Mouse (Mus musculus) forebrain, embryonic 12.5 days (tissue): ENCODE results near the gene Ndufs7. TPM values are rescaled to one million over a fixed set of nuclear protein-coding genes. Genes with fewer than 3 reads are reported as not detected.

ENCODE experiments used
- ATAC-seq: fragments of 200-750 bp; cut with Nextera tagmentation; 2 replicates; pipeline ENCODE4 v1.8.0; 2017; ENCODE audit warnings: moderate TSS enrichment; ENCODE audit not compliant: low FRiP score
- H3K27ac ChIP-seq: fragments of 300-500 bp; sonication (generic); 2 replicates; pipeline ENCODE4 v1.5.1; 2016; ENCODE audit warnings: mild to moderate bottlenecking
- H3K27me3 ChIP-seq: fragments of 300-500 bp; sonication (generic); 2 replicates; pipeline ENCODE4 v1.6.1; 2016; ENCODE audit warnings: mild to moderate bottlenecking
- H3K36me3 ChIP-seq: fragments of 300-500 bp; sonication (generic); replicated peaks from 2 replicates; pipeline ENCODE4 v1.6.1; 2016; ENCODE audit warnings: mild to moderate bottlenecking
- H3K4me1 ChIP-seq: fragments of 300-500 bp; sonication (generic); 2 replicates; pipeline ENCODE4 v1.6.1; 2016
- H3K4me2 ChIP-seq: fragments of 300-500 bp; sonication (generic); 2 replicates; pipeline ENCODE4 v1.6.1; 2016; ENCODE audit warnings: mild to moderate bottlenecking, moderate library complexity
- H3K4me3 ChIP-seq: fragments of 300-500 bp; sonication (generic); replicated peaks from 2 replicates; pipeline ENCODE4 v1.5.1; 2016; ENCODE audit warnings: mild to moderate bottlenecking
- H3K9ac ChIP-seq: fragments of 300-500 bp; sonication (generic); 2 replicates; pipeline ENCODE4 v1.6.1; 2016; ENCODE audit warnings: mild to moderate bottlenecking
- H3K9me3 ChIP-seq: fragments of 300-500 bp; sonication (generic); 2 replicates; pipeline ENCODE4 v1.6.1; 2016
- WGBS: fragments of 180-500 bp; shearing (Covaris S2); methylation state at CpG from one replicate; pipeline ENCODE4 v1.1.7; 2016; 5-methylcytosine and 5-hydroxymethylcytosine counted together
- microRNA-seq: library from miRNA; unstranded; fragments of <30 nt; microRNA quantifications from one replicate; pipeline ENCODE4, GENCODE M21; 2017
- polyA plus RNA-seq: library from polyadenylated mRNA; unstranded; fragments of >200 nt; fragmentation: Nextera tagmentation; extraction: Ambion mirVana; gene quantifications from 2 replicates; pipeline ENCODE4 v1.2.1, GENCODE M21; 2016

The Ndufs7 gene
- polyA plus RNA-seq, 1 experiment from 2014 or later, result 216 TPM

DNA sequence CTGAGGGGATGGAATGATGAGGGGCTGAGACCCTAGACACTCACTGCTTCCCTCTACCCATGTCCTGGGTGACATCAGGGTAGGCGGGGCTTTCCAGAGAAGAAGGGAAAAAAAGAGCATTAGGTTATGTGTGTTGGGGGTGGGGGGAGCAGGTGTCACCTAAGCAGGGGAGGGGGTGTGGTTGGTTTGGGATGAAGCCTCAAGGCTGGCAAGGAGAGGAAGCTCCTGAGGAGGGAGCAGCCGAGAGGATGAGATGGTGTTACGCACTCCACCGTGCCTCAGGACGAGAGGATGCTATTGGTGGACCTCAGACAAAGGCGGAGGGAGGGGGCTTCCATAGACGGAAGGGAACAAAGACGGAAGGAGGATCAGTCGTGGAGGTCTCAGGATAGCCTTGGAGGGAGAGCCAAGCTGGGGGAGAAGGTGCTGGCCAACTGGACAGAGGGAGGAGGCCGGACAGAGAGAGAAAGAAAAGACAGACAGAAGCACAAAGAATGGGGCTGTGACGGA is 51.8 kb downstream of the Ndufs7 start:
- H3K4me2 ChIP-seq, result peak overlapping the region; percentile 82
- peak; percentile 81 for ATAC-seq
- H3K9me3 ChIP-seq, result no peaks in the 10 kb centered on the region
- peaks cover 85% of the 10 kb centered on the region for H3K4me1 ChIP-seq
- H3K27me3 ChIP-seq, result peaks cover 18% of the 10 kb centered on the region; the same call in 1 of the 2 replicates
- peak overlapping the region; percentile 95 for H3K27ac ChIP-seq
- peak overlapping the region; percentile 94 for H3K9ac ChIP-seq
- peak overlapping the region; percentile 60 for H3K4me3 ChIP-seq
- peaks cover 35% of the 10 kb centered on the region for H3K36me3 ChIP-seq
- 8% methylated on average over 11 of the region's 11 CpGs for WGBS

GRCm38 (mm10) chr10:80301256-80302081 is 52.5 kb downstream of the Ndufs7 start:
- Histone ChIP-seq H3K4me2 (peak overlapping the region; percentile 82), H3K27ac (peak overlapping the region; percentile 95), H3K9ac (peak overlapping the region; percentile 94), H3K4me1 (peaks cover 81% of the 10 kb centered on the region), H3K36me3 (peaks cover 42% of the 10 kb centered on the region), H3K4me3 (peak overlapping the region; percentile 60), H3K27me3 (peaks cover 18% of the 10 kb centered on the region; the same call in 1 of the 2 replicates), H3K9me3 (no peaks in the 10 kb centered on the region)
- WGBS, result 78% methylated on average over 10 of the region's 10 CpGs
- no peak for ATAC-seq

- WGBS, result 69% methylated on average over 5 of the region's 5 CpGs
- peak overlapping the region; percentile 60 for H3K4me3 ChIP-seq
- no peaks in the 10 kb centered on the region for H3K9me3 ChIP-seq
- peaks cover 18% of the 10 kb centered on the region; the same call in 1 of the 2 replicates for H3K27me3 ChIP-seq
- ATAC-seq, result no peak
- peak overlapping the region; percentile 82 for H3K4me2 ChIP-seq
- peaks cover 75% of the 10 kb centered on the region for H3K4me1 ChIP-seq
- peaks cover 47% of the 10 kb centered on the region for H3K36me3 ChIP-seq
- H3K9ac ChIP-seq, result peak overlapping the region; percentile 94
- H3K27ac ChIP-seq, result peak overlapping the region; percentile 50; the same call in 1 of the 2 replicates
Observed at GRCm38 (mm10) chr10:80302082-80302355, 53.1 kb downstream of the Ndufs7 start.

DNA sequence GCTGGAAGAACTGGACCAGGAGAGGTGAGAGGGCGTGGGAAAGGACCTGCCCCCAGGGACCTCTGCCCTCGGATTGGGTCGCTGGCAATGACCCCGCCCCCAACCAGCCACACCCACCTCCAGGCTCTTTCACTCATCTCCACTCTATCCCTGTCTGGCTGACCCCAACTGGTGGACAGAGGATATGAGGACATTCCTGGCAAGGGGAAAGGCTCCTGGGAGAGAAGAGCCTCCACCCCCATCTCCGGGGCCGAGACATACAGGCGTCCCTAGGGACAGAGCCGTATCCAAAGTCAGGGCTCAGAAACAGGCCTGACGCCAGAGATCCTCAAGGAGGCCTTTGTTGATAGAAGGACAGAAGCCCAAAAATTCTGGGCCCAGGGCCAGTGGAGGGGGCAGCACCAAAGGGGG is 53.6 kb downstream of the Ndufs7 start:
- H3K27ac ChIP-seq, result peak overlapping the region; percentile 50; the same call in 1 of the 2 replicates
- H3K36me3 ChIP-seq, result peaks cover 52% of the 10 kb centered on the region
- WGBS, result 19% methylated on average over 9 of the region's 9 CpGs
- peak overlapping the region; percentile 82 for H3K4me2 ChIP-seq
- H3K9me3 ChIP-seq, result no peaks in the 10 kb centered on the region
- peaks cover 70% of the 10 kb centered on the region for H3K4me1 ChIP-seq
- H3K27me3 ChIP-seq, result peaks cover 18% of the 10 kb centered on the region; the same call in 1 of the 2 replicates
- no peak for ATAC-seq
- peak overlapping the region; percentile 94 for H3K9ac ChIP-seq
- H3K4me3 ChIP-seq, result peak overlapping the region; percentile 60

- no peaks in the 10 kb centered on the region for H3K9me3 ChIP-seq
- peaks cover 55% of the 10 kb centered on the region for H3K4me1 ChIP-seq
- peaks cover 18% of the 10 kb centered on the region; the same call in 1 of the 2 replicates for H3K27me3 ChIP-seq
- peak overlapping the region; percentile 10; the same call in 1 of the 2 replicates for H3K4me3 ChIP-seq
- H3K36me3 ChIP-seq, result peaks cover 72% of the 10 kb centered on the region
- H3K27ac ChIP-seq, result no peak overlapping the region
- H3K4me2 ChIP-seq, result peak overlapping the region; percentile 24
- ATAC-seq, result no peak
- 0 out of 2 replicates have a peak overlapping the region, but pooled peaks have one; percentile 7 for H3K9ac ChIP-seq
- WGBS, result 36% methylated on average over 12 of the region's 12 CpGs
Observed at GRCm38 (mm10) chr10:80304458-80304857, 55.5 kb downstream of the Ndufs7 start.

DNA sequence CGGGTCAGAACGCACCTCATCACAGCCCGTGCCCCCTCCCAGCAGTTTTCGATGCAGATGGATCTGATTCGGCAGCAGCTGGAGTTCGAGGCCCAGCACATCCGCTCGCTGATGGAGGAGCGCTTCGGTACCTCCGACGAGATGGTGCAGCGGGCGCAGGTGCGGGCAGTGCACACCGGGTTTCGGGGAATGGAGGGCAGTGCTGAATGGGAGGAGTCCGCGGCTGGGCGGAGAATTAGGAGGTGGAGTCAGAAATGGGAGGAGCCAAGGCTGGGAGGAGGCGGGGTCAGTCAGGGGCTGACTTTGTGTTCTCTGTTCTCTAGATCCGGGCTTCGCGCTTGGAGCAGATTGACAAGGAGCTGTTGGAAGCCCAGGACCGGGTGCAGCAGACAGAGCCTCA is 55.9 kb downstream of the Ndufs7 start:
- Histone ChIP-seq H3K4me2 (peak overlapping the region; percentile 24), H3K4me3 (peak overlapping the region; percentile 10; the same call in 1 of the 2 replicates), H3K9me3 (no peaks in the 10 kb centered on the region), H3K9ac (0 out of 2 replicates have a peak overlapping the region, but pooled peaks have one; percentile 7), H3K27me3 (peaks cover 18% of the 10 kb centered on the region; the same call in 1 of the 2 replicates), H3K27ac (no peak overlapping the region), H3K36me3 (peaks cover 76% of the 10 kb centered on the region), H3K4me1 (peaks cover 51% of the 10 kb centered on the region)
- ATAC-seq, result no peak
- WGBS, result 32% methylated on average over 25 of the region's 25 CpGs

Small RNAs within 50 kb of the gene (microRNA-seq; reads per million reads assigned to microRNA genes)
- 0.97 reads per million for gene Mir6911

Other genes with a start within 250 kb of the Ndufs7 start
- 3.4 and 3.6 TPM in 2 replicates for gene Arhgap45, start 232.5 kb upstream of the Ndufs7 start, polyA plus RNA-seq
- gene Polr2e, start 209.3 kb upstream of the Ndufs7 start, polyA plus RNA-seq, result 183 and 184 TPM in 2 replicates
- 434 and 458 TPM in 2 replicates for gene Gpx4, start 202.0 kb upstream of the Ndufs7 start, polyA plus RNA-seq
- gene Sbno2, start 143.6 kb upstream of the Ndufs7 start, polyA plus RNA-seq, result 14.8 and 16.4 TPM in 2 replicates
- 20.8 and 23.2 TPM in 2 replicates for gene Stk11, start 133.3 kb upstream of the Ndufs7 start, polyA plus RNA-seq
- gene Atp5d, start 110.5 kb upstream of the Ndufs7 start, polyA plus RNA-seq, result 405 and 428 TPM in 2 replicates
- 13.2 and 13.8 TPM in 2 replicates for gene Cbarp, start 108.3 kb upstream of the Ndufs7 start, polyA plus RNA-seq
- 45.0 and 50.3 TPM in 2 replicates for gene Midn, start 100.8 kb upstream of the Ndufs7 start, polyA plus RNA-seq
- gene Cirbp, start 83.1 kb upstream of the Ndufs7 start, polyA plus RNA-seq, result 224 and 240 TPM in 2 replicates
- 11.1 and 11.6 TPM in 2 replicates for gene 1600002K03Rik, start 76.2 kb upstream of the Ndufs7 start, polyA plus RNA-seq
- gene Efna2, start 69.6 kb upstream of the Ndufs7 start, polyA plus RNA-seq, result 36.4 and 48.9 TPM in 2 replicates
- gene Mum1, start 22.7 kb upstream of the Ndufs7 start, polyA plus RNA-seq, result 55.5 and 58.4 TPM in 2 replicates
- 15.9 and 19.0 TPM in 2 replicates for gene Gamt, start 11.9 kb downstream of the Ndufs7 start, polyA plus RNA-seq
- gene Dazap1, start 12.4 kb downstream of the Ndufs7 start, polyA plus RNA-seq, result 65.1 and 69.7 TPM in 2 replicates
- 708 and 760 TPM in 2 replicates for gene Rps15, start 43.3 kb downstream of the Ndufs7 start, polyA plus RNA-seq
- gene Apc2, start 46.9 kb downstream of the Ndufs7 start, polyA plus RNA-seq, result 144 and 165 TPM in 2 replicates
- gene 2310011J03Rik, start 71.4 kb downstream of the Ndufs7 start, polyA plus RNA-seq, result 42.6 and 44.4 TPM in 2 replicates
- gene Pcsk4, start 80.4 kb downstream of the Ndufs7 start, polyA plus RNA-seq, result 3.7 and 3.8 TPM in 2 replicates
- gene Reep6, start 80.8 kb downstream of the Ndufs7 start, polyA plus RNA-seq, result 4.1 and 4.4 TPM in 2 replicates
- 0.17 and 0.55 TPM in 2 replicates for gene Adamtsl5, start 99.3 kb downstream of the Ndufs7 start, polyA plus RNA-seq
- gene Plk5, start 107.3 kb downstream of the Ndufs7 start, polyA plus RNA-seq, result 0.23 and 0.40 TPM in 2 replicates
- 17.3 and 21.3 TPM in 2 replicates for gene Mex3d, start 138.5 kb downstream of the Ndufs7 start, polyA plus RNA-seq
- gene Mbd3, start 150.4 kb downstream of the Ndufs7 start, polyA plus RNA-seq, result 312 and 327 TPM in 2 replicates
- gene Uqcr11, start 157.7 kb downstream of the Ndufs7 start, polyA plus RNA-seq, result 371 and 400 TPM in 2 replicates
- gene Tcf3, start 184.5 kb downstream of the Ndufs7 start, polyA plus RNA-seq, result 203 and 205 TPM in 2 replicates
- 0.68 and 0.83 TPM in 2 replicates for gene Onecut3, start 245.7 kb downstream of the Ndufs7 start, polyA plus RNA-seq